Mouse (Mus musculus): Measurements from ENCODE around the gene Dctn2.

Dctn2 gene

GRCm38 (mm10) chr10:127263631-127264030 is 2.5 kb upstream of the Dctn2 start:
- DNase-seq (ENCODE audit: low read depth, low spot score): no peak

DNA sequence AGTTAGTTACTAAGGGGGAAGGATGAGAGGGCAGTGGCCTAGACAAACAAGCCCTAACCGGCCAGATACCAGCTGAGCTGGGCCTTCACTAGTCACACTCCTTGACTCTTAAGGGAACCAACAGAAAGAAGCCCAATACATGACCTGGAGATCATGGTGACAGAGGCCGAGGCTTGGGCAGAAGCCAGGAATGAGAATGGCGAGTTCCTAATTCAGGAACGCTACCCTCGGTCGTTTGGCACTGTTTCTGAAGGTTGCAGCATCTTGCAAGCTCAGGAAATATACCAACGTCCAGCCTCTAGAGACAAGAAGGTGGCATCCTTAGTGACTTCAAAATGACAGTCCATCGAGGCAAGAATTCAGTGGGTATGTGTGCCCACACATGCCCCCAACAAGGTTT is 1.8 kb upstream of the Dctn2 start:
- DNase-seq (ENCODE audit: low read depth, low spot score): no peak

GRCm38 (mm10) chr10:127264971-127265370 is 1.2 kb upstream of the Dctn2 start:
- DNase-seq (ENCODE audit: low read depth, low spot score): no peak

GRCm38 (mm10) chr10:127265727-127266111 is 449 bp upstream of the Dctn2 start:
- no peak for DNase-seq (ENCODE audit: low read depth, low spot score)

GRCm38 (mm10) chr10:127267318-127267717 is 1.1 kb downstream of the Dctn2 start:
- no peak for DNase-seq (ENCODE audit: low read depth, low spot score)

DNA sequence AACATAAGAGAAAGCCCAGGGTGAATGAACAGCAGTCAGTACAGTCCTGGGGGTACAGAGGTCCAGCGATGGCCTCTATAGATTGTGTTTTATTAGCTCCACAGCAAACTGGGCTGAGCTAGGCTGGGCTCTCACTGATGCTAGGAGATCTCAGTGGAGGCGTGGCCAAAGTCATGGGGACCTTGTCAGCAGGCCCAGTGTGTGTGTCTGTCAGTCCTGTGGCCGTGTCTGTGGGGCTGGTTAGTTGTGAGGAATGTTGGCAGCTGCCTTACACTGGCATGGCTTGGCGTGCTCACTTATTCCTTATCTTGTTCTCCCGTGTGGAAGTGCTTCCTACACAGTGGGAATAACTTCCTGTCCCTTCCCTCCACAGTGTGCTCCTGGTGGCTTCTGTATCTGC is 2.2 kb downstream of the Dctn2 start:
- no peak for DNase-seq (ENCODE audit: low read depth, low spot score)

DNA sequence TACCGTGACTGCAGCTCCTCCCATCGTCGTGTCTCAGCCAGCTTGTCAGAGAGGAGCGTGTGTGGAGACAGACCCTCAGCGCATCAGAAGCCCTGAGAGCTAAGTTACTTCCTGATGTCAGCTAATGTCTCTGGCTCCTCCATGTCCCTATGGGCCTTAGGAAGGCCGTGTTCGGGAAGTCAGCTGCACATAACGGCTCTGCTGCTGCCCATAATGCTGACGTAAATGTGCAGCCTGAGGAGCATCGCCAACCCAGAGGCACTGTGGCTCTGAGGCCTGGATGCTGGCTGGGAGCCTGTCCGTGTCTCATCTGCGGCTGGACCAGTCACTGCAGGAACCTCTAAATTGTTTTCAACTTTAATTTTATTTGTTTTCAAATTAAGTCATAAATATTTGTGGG is 2.9 kb downstream of the Dctn2 start:
- no peak for DNase-seq (ENCODE audit: low read depth, low spot score)

- DNase-seq (ENCODE audit: low read depth, low spot score): no peak
These were observed 3.7 kb downstream of the Dctn2 start for GRCm38 (mm10) chr10:127269884-127270283.

DNA sequence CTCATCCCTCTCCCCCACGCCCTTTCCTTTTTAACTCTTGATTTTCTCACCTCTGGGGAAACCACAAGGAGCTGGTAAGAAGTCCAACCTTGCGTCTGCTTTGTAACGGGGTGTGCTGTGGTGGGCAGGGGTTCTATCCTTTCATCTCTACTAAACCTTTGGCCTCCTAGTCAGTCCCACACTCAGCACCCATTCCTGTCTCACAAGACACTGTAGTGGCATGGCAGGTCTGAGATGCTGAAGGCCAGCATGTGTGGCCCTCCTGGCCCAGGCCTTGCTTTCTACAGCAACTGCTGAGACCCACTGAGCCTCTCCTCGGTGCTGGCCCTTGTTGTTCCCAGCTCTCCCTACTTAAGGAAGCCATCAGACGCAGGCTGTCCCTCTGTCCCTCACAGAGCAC is 6.2 kb downstream of the Dctn2 start:
- no peak for DNase-seq (ENCODE audit: low read depth, low spot score)

DNA sequence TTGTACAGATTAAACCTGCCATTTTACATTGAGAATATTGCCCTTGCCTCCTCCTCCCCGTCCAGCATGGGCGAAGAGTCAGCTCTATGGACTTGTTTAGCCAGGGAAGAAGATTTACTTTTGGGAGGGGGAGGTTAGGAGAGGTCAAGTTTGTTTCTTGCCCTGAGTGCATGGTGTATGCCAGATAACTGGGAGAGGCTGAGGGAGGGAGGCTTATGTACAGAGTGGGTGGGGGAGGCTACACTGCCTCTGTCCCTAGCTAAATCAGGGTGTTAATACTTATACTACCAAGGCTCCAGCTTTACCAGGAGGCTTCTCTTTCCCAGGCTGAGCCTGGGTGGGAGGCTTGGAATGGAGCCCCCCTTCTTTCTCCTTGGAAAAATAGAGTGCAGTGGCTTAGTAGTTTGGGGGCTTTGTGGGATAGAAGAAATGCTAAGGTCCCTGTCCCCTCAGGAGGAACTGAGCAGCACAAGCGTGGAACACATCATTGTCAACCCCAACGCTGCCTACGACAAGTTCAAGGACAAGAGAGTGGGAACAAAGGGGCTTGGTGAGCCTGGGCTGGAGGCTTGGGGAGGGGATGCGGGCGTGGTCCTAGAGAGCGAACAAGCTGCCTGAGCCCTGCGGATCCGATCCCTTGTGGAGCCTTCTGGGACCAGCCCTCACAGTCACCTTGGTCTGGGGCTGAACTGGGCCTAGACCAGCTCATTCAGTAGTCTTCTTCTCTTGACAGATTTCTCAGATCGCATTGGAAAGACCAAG is 8.3 kb downstream of the Dctn2 start:
- no peak for DNase-seq (ENCODE audit: low read depth, low spot score)

- no peak for DNase-seq (ENCODE audit: low read depth, low spot score)
These were observed 13.6 kb downstream of the Dctn2 start for GRCm38 (mm10) chr10:127279730-127280129.

DNA sequence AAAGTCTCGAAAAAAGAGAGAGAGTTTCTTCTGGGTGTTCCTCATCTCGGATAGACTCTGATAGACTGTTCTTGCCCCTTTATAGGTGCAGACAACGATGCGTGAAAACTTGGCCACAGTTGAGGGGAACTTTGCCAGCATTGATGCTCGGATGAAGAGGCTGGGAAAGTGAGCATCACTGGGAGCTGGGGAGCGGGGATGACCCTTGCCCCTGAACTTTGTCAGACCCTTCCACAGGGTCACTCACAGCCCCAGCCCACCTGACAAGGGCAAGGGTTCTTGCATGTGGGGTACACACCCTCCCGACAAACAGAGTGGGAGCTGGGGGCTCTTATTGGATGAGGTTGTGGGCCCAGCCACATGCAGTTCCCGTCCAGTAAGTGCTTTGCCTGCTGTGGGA is 15.1 kb downstream of the Dctn2 start:
- no peak for DNase-seq (ENCODE audit: low read depth, low spot score)

DNA sequence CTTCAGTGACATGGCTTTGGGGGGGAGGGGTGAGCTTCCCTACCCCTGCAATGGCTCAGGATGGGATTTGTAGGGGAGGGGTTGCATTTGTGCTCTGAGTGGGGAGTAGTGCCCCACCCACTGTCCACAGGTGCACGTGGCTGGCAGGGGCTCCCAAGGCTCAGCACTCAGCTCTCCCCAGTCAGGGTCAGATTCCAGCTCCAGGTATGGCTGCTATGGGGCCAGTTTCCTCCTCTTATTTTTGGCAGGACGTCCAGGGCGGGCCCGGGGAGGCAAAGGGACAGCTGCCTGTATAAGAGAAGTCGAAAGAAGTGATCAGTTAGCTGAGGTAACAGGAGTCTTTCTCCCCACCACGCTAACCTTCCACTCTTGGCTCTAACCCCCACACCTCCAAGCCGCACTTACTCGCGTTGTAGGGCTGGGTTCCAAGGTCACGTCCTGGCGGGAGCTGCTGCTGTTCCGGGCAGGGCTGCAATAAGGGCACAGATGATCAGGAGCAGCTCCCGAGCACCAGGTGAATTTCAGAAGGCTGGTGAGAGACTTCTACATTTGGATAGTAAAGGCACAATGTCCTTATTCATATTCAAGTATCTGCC is 16.6 kb downstream of the Dctn2 start:
- DNase-seq (ENCODE audit: low read depth, low spot score): no peak

GRCm38 (mm10) chr10:127284105-127284622 is 18.0 kb downstream of the Dctn2 start:
- no peak for DNase-seq (ENCODE audit: low read depth, low spot score)

GRCm38 (mm10) chr10:127284724-127285500 is 18.7 kb downstream of the Dctn2 start:
- DNase-seq (ENCODE audit: low read depth, low spot score): no peak

- no peak for DNase-seq (ENCODE audit: low read depth, low spot score)
These were observed 19.5 kb downstream of the Dctn2 start for GRCm38 (mm10) chr10:127285644-127286043.

DNA sequence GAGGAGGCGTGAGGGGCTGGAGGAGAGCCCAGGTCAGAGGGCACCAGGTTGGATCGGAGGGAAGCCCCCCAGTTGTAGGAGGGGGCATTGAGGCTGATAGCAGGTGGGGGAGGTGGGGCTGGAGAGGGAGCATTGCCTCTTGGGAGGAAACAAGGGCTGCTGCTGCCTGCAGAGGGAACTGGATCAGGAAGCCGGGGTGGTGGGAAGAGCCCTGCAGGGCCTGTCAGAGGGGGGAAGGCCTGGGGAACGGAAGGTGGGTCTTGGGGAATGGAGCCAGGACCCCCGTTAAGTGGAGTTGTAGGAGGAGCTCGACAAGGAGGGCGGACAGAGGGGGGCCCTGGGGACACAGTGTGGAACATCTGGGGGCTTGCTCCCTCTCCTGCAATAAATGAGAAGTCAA is 20.0 kb downstream of the Dctn2 start:
- DNase-seq (ENCODE audit: low read depth, low spot score): no peak

GRCm38 (mm10) chr10:127286730-127287129 is 20.6 kb downstream of the Dctn2 start:
- DNase-seq (ENCODE audit: low read depth, low spot score): peak; percentile 45

DNA sequence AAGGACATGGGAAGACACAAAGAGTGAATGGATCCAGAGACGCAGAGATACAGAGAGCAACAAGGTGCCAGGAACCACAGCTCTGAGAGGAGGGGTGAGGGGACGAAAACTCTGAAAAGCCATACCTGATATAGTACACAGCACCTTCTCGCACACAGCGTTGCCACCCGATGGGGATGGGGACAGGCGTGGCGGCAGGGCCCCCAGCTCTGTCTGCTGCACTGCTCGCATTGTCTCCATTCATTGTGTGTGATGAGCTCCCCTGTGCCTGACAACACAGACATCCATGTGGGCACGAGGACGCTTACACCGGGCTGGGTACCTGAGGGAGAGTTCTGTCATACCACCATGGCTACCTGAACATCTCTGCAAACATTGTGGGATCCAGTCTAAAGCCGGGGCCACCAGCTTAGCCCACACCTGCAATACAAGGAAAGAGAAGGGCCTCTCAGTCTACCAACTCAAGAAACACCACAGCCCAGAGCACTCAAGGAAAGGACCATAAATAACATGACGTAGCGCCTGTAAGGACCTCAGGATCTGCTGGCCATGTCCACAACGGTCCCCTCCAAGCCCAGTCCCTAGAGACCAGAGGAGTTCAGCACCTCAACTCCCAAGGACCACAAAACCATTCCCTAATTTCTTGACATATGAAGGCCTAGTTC is 21.2 kb downstream of the Dctn2 start:
- no peak for DNase-seq (ENCODE audit: low read depth, low spot score)

DNA sequence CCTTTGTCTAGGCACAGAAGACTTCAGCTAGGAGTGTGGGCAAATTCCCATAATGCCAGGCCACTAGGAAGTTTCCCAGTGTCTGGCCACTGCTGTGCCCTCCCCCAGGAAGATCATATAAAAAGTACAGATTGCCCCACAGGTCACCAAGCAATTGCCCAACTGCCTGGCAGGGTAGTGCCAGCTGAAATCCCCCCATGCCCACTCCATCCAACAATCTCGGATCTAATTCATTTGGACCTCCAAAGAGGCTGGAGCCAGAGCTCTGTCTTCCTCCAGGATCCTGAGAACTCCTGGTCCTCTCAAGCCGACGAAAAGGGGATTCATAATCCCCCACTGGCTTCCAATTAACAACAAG is 21.7 kb downstream of the Dctn2 start:
- DNase-seq (ENCODE audit: low read depth, low spot score): no peak

DNA sequence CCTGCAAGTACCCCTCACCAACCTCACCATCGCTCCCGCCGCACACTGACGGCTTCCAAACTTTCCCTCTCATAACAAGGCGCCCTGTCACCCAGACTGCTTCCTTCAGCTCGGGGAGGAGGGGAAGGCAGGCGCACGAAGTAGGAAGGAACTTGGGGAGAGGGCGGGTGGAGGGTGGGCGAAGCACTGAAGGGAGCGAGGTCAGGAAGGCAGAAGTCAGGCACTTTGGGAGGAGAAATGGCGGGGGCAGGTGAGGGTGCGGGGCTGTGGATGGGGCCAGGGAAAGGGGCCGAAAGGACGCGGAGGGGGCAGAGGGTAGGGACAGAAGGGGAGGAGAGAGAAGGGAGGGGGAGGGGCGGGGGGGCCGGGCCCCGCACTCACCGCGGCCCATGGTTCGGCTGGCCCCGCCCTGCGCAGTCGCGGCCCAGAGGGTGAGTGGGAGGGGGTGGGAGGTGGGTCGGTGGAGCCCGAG is 22.2 kb downstream of the Dctn2 start:
- DNase-seq (ENCODE audit: low read depth, low spot score): no peak

Data from mesoderm, embryonic 11.5 days (tissue).